Mouse (Mus musculus): ENCODE results near the gene Wdr5b.
"Not testable (repeated sequence)": the region's sequence is repeated elsewhere in the genome, so short reads cannot be mapped to it uniquely, and the experiment has no call there.

Wdr5b gene

GRCm38 (mm10) chr16:36040640-36041624 is at the start of gene Wdr5b:
Gene Wdr5b, plus strand, starts transcription at chr16:36041190.
- peak; percentile 89 to 95 for DNase-seq

DNA sequence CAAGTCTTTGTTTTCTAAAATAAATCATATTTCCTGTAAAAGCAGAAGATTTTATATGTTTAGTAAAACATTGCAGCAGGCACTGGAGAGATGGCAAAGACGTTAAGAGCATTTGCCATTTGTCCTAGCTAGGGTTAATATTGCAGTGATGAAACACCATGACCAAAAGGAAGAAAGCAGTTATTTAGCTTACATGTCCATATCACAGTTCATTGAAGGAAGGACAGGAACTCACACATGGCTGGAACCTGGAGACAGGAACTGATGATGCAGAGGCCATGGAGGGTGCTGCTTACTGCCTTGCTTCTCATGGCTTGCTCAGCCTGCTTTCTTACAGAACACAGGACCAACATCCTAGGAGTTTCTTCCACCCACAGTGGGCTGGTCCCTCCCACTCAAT is 48.6 kb upstream of the Wdr5b start:
- DNase-seq, result no peak

- DNase-seq, result no peak
Measured at GRCm38 (mm10) chr16:35993316-35993715, 47.7 kb upstream of the Wdr5b start.

GRCm38 (mm10) chr16:35998852-35999251 is 42.1 kb upstream of the Wdr5b start:
- DNase-seq, result not testable (repeated sequence)

DNA sequence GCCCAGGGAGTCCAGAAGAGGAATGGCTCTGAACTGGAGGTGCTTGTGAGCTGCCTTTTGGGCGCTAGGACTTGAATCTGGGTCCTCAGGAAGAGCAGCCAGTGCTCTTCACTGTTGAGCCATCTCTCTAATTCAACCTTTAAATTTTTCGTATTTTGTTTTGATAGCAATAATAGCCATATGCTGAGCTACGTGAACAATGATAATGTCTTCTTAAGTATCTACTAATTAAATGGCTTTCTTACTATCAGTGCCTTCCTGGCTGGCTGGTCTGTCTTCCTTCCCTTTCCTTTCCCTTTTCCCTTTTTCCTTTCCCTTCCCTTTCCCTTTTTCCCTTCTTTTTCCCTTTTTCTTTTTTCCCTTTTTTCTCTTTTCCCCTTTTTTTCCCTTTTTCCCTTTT is 32.6 kb upstream of the Wdr5b start:
- DNase-seq, result no peak

GRCm38 (mm10) chr16:36016335-36016734 is 24.7 kb upstream of the Wdr5b start:
- DNase-seq, result no peak

- not testable (repeated sequence) for DNase-seq
Measured at GRCm38 (mm10) chr16:36028120-36028519, 12.9 kb upstream of the Wdr5b start.

DNA sequence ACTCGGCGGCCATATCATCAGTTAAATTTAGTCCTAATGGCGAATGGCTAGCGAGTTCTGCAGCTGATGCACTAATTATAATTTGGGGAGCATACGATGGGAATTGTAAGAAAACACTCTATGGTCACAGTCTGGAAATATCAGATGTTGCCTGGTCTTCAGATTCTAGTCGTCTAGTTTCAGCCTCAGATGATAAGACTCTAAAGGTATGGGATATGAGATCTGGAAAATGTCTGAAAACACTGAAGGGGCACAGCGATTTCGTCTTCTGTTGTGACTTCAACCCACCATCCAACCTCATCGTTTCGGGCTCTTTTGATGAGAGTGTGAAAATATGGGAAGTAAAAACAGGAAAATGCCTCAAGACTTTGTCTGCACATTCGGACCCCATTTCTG is 633 bp downstream of the Wdr5b start:
- no peak for DNase-seq

GRCm38 (mm10) chr16:36043073-36043472 is 2.1 kb downstream of the Wdr5b start:
- no peak for DNase-seq

DNA sequence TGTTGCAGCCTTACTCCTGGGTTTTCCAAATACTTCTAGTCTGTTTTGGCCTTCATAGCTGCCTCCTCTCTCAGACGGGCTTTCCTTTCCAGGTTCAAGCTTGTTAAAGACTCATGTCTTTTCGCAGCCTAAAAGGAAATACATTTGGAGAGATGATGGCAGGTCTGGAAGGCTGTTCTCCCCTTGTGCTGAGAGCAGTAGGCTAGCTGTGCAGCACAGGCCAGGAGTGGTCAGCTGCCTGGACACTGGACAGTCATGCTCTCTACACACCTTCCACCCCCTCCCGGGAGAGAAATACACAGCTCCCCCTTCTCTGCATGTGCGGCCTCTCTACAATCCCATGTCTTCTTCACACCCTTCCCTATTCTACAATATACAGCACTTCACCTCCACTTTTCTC is 3.0 kb downstream of the Wdr5b start:
- DNase-seq, result no peak

GRCm38 (mm10) chr16:36047538-36047937 is 6.5 kb downstream of the Wdr5b start:
- DNase-seq, result no peak

- DNase-seq, result no peak
Measured at GRCm38 (mm10) chr16:36051491-36051890, 10.5 kb downstream of the Wdr5b start.

DNA sequence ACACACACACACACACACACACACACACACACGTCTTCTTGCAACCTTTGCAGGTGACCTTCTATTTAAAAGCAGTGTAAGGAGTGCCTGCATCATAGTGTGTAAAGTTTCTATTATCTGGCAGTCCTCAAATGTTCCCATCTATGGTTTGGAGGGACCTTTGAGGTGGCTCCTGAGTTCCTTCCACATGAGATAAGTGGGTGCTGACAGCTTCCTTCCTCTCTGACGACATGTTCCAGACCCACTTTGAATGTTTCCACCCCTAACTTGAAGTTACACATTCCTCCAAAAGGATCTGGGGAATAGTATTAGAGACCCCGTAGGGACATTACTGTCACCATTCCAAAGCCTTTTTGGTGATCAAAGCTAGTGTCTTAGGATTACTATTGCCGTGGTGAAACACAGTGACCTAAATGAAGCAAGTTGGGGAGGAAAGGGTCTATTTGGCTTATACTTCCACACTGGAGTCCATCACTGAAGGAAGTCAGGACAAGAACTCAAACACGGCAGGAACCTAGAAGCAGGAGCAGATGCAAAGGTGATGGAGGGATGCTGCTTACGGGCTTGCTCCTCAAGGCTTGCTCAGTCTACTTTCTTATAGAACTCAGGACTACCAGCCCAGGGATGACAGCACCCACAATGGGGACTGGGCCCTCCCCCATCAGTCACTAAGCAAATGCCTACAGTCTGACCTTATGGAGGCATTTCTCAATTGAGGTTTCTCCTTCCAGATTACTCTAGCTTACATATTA is 12.7 kb downstream of the Wdr5b start:
- DNase-seq, result no peak

DNA sequence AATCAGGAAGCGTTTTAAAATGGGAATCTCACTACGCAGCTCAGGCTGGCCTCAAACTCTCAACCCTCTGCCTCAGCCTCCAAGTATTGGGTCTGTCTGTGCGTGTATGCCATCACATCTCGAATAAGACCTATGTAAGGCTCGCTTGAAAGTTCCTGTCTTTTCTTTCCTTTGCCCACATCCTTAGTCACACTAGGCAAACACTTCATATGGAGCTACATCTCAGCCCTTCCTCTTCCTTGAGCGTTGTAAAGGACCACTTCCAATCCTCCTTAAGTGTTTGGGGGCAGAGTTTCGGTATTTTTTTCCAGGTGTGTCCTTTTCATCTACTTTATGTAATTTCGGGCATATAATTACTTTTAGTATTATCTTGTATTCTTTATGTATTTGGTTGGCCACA is 13.9 kb downstream of the Wdr5b start:
- DNase-seq, result no peak

- no peak for DNase-seq
Measured at GRCm38 (mm10) chr16:36056416-36056815, 15.4 kb downstream of the Wdr5b start.

DNA sequence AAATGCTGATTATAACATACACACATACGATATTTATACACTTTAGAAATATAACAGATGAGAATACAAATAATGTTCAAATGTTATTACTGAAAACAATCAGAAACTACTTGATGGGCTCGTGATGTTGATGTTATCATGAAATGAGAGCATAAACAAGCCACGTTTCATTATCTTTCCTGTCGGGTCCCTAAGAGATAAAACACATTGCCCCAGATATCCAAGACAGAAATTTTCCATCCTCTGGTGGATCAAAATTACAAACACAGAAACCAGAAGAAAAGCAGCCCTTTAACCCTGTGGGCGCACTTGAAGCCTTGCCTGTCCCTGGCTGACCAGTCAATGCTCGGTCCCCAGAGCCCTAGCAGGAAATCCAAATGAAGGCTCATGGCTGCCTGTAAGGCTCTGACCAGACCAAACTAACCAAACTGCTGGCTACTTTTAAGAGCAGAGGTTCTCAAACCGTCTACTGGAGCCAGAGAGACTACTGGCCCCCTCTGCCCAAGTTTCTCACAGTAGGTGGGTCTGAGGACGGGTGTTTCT is 17.0 kb downstream of the Wdr5b start:
- DNase-seq, result no peak

GRCm38 (mm10) chr16:36062534-36062933 is 21.5 kb downstream of the Wdr5b start:
- DNase-seq, result not testable (repeated sequence)

DNA sequence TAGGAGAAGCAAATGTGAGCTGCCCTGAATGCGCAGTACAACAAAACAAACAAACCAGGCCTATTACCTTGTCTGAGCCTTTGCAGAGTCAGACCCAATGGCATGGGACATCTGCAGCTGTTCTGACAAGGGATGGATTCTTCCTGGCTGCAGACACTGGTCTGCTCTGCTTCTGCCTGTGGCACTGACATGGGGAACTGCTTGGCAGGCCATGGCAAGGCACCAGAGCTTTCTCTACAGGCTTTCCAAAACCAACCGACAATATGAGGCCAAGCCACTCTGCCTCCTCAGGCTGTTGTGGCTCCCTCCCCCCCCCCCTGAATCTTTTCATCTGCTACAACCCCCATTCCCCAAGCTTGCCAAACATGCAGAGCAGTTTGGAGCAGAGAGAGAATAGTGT is 22.3 kb downstream of the Wdr5b start:
- no peak for DNase-seq

GRCm38 (mm10) chr16:36064904-36065303 is 23.9 kb downstream of the Wdr5b start:
- no peak for DNase-seq

DNA sequence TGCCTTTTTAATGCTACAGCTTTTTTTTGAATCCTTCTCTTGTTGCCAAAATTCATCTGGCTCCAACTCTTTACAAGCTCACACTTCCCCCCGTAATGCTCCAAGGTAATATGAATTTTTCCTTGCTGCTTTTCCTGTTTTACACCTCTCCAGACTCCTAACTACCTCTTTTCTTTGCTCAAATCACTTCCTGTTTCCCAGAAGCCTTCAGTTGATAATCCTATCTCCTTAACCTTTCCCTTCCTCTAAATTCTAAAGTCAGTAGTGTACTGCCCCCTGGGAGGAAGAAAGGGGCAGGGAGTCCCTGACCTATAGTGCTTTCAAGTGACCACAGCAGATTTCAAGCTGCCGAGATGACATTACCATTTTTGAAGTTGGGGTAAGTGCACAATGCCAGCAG is 26.7 kb downstream of the Wdr5b start:
- DNase-seq, result no peak

DNA sequence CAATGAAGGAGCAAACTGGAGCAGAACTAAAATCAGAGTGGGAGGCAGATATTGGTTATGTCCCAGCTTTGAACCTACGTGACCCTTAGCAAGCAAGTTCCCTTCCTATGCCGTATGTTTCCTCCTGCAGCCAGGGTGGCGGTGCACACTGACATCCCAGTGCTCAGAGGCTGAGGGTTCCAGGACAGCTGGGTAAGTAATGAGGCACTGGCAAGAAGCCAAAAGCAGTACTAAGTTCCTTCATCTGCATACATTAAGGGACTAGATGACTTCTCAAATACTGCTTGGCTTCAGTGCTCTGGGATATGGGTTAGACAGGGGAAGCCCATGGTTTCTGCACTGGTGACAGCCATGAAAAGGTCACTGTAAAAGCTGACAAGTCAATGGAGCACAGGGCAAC is 27.4 kb downstream of the Wdr5b start:
- DNase-seq, result no peak

DNA sequence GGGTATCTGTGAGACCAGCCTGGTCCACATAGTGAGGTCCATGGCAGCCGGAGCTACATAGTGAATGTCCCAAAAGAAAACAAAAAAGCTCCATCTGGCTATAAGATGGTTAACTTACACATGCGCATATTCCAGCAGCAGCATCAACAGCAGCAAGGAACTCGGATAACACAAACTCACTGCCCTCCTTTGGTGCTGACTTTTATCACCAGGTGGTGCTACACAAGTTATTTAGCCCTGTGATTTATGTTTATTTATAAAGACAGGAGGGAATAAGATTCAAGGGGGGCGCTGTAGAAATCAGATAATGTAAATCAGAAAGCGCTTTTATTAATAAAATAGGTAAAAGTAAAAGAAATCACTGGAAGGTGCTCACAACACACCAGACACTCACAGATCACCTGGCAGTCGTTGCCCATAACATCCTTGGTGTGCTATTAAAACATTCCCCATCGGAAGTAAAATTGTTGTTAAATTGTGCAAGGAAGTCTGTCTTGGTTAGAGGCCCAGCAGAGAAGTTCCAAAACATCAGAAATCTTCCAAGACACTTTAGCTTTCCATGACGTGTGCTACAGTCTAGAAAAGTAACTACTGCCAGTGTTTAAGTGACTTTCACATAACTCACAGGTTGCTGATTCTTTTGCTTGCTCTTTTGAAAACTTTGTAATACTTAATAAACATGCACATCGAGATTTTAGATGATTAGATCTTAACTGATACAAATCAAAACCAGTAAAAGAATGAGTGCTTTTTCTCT is 29.0 kb downstream of the Wdr5b start:
- DNase-seq, result no peak

GRCm38 (mm10) chr16:36071071-36071449 is 30.1 kb downstream of the Wdr5b start:
- DNase-seq, result no peak

Data from thymus, adult 18-20 months (tissue).